Mouse (Mus musculus) CD4-positive, CD25-positive, alpha-beta regulatory T cell, adult 2 months (primary cell): ENCODE measurements at regions not wholly inside any gene's neighbourhood (a gene's known extent, or its start where the extent isn't known, plus 50 kb on each side); places are given as distances from the start of the nearest gene placed in this dataset.
A peak's percentile ranks its signal among the peaks of the same experiment; 100 is the strongest.

Source experiments
- DNase-seq: peaks from one replicate; pipeline ENCODE4 v3.0.0-alpha.2; 2012; ENCODE audit warnings: low read depth, low spot score

GRCm38 (mm10) chr15:72101730-72102129, 1732.6 kb upstream of the Gm6569 start:
- DNase-seq = no peak

GRCm38 (mm10) chr15:72105830-72106413, 1728.4 kb upstream of the Gm6569 start:
- DNase-seq = no peak

- no peak for DNase-seq
These were observed 1723.8 kb upstream of the Gm6569 start for GRCm38 (mm10) chr15:72110520-72110919.

DNA sequence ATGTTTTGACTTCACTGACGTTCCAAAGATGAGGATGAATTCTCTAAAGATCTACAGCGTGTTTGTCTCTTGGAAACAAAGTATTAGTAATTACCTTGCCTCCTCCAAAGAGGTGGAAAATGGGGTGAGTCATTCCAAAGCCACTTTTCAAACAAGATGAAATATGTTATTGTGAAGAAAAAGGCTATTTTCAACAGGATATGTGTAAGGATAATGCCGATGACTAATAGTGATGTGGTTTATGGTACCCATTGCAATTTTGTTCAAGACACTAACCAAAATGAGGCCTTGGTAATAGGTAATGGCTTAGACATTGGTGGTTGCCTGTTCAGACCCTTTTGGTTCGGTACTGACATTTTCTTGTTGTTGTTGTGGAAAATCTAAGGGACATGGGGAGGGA, 1717.6 kb upstream of the Gm6569 start:
- no peak for DNase-seq

GRCm38 (mm10) chr15:72134226-72134625, 1700.1 kb upstream of the Gm6569 start:
- no peak for DNase-seq

- no peak for DNase-seq
These were observed 1698.3 kb upstream of the Gm6569 start for GRCm38 (mm10) chr15:72135992-72136617.

DNA sequence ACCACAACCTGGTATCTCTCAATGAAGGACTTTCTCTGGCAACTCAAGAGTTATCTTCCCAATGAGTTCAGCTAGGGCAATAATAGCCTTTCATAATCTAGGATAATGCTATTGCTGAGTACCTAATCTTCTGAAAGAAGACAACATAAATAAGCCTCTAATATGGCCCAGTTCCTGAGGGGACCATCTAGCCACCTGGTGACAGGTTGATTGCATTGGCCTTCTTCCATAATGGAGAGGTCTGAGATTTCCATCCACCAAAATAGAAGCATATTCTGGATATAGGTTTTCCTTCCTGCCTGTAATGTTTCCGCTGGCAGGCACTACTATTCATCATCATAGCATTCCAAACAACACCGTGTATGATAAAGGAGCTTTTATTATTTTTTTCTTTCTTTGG, 1694.2 kb upstream of the Gm6569 start:
- DNase-seq = no peak

GRCm38 (mm10) chr15:72150581-72150980, 1683.8 kb upstream of the Gm6569 start:
- DNase-seq = no peak

GRCm38 (mm10) chr15:72158505-72158904, 1675.9 kb upstream of the Gm6569 start:
- DNase-seq = no peak

GRCm38 (mm10) chr15:72200861-72201260, 1633.5 kb upstream of the Gm6569 start:
- DNase-seq = no peak

- no peak for DNase-seq
These were observed 1632.6 kb upstream of the Gm6569 start for GRCm38 (mm10) chr15:72201791-72202190.

- DNase-seq = no peak
These were observed 1629.0 kb upstream of the Gm6569 start for GRCm38 (mm10) chr15:72205240-72205799.

DNA sequence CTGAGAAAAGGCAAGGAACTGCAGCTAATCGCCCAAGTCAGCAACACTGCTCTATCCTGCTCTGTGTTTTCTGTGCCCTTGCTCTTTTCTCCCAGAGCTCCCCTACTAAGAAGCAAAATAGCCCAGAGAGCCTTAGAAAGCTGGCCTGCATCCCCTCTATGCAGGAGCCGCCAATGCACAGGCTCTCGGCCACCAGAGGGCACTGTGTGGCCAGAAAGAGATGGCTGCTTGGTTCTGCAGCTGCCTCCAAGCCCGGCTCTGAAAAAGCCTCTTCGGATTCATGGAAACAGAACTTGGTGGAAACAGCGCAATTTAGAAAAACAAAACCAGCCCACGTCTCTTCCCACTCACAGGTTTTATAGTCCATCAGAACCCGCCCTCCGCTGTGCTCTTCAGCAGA, 1628.4 kb upstream of the Gm6569 start:
- DNase-seq = peak; percentile 37

DNA sequence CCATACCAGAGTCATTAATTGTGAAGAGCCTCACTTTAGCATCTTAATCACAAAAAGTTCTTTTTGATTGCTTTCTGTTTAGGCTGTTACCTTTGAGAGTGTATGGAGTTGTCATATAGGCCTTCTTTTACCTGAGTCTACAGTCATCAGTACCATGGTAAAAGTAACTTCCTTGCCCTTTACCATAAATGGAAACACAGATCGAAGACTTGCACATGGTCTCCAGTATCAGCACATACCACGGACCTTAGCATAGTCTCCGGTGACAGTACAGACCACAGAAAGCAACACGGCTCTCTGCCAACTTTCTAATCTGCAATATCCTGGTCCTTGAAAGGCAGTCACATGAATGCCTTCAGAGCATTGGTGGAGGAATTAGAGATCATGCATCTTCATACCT, 1626.8 kb upstream of the Gm6569 start:
- no peak for DNase-seq

- DNase-seq = no peak
These were observed 1626.3 kb upstream of the Gm6569 start for GRCm38 (mm10) chr15:72208076-72208475.

GRCm38 (mm10) chr15:72208973-72209372, 1625.4 kb upstream of the Gm6569 start:
- no peak for DNase-seq

GRCm38 (mm10) chr15:72217731-72218130, 1616.6 kb upstream of the Gm6569 start:
- DNase-seq = no peak

DNA sequence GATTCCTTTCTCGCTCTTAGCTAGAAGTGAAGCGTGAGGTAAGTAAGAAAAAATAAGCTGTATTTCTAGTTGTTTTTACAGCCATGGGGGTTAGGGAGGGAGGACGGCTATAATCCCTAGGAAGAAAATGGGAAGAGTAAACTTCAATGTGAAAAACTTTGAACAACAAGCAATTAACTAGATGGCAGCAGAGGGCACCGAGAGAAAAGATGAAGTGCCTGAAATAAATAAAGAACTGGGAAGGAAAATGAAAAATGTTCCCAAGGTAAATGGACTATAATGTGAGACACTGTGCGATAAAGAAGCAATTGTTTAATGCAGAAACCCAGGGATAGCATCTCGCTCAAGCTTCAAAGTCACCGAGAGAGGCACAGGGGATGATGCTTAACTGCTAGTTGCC, 1614.4 kb upstream of the Gm6569 start:
- no peak for DNase-seq

DNA sequence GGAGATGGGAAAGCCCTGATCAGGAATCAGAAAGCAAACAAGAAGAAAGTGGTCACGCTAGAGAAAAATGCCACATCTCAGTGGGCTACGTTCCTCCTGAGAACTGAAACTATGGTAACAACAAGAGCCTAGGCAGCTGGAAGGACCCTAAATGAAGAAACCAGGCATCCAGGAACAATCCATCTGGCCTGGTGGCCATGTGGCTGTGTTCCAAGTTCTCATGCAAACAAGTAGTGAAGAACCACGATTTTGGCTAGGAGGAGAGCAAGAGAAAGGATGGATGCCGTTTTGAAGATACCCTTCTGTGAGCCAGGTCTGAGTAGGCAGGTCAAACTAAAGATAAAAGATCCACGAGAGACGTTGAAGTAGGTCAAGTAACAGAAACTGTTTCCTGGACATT, 1613.6 kb upstream of the Gm6569 start:
- no peak for DNase-seq

- no peak for DNase-seq
These were observed 1602.0 kb upstream of the Gm6569 start for GRCm38 (mm10) chr15:72232355-72232754.

GRCm38 (mm10) chr15:72264619-72265018, 1569.7 kb upstream of the Gm6569 start:
- no peak for DNase-seq

GRCm38 (mm10) chr15:72283846-72284245, 1550.5 kb upstream of the Gm6569 start:
- DNase-seq = no peak

DNA sequence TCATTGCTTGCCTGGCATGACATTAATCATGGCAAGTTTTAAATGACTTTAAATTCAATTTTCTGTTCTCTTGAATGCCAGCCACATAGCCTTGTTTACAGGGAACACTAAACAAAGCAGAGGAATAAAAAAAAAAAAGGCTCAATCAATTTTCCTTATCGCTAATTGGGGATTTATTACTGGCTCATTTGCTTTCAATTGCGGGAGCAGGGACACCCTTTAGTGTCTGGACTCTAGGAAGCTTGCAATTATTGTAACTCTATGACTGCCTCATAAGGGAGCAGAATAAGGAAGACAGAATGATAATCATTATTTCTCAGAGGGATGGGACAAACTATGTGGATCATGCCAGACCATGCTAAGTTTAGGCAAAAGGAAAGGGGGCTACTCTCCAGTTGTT, 1537.7 kb upstream of the Gm6569 start:
- no peak for DNase-seq
